Mouse (Mus musculus) kidney, adult 2 months (tissue): ENCODE measurements at regions not wholly inside any gene's neighbourhood (a gene's known extent, or its start where the extent isn't known, plus 50 kb on each side); places are given as distances from the start of the nearest gene placed in this dataset.
A peak's percentile ranks its signal among the peaks of the same experiment; 100 is the strongest.

Experiments
- DNase-seq: peaks from one replicate; pipeline ENCODE4 v3.0.0; 2021
- H3K27ac ChIP-seq: fragments of 200-500 bp; 2 replicates; pipeline ENCODE4 v1.5.1; 2012; ENCODE audit warnings: low read depth, low read length, control low read depth, inconsistent platforms; ENCODE audit not compliant: insufficient read depth
- H3K27me3 ChIP-seq: fragments of 200-500 bp; replicated peaks from 2 replicates; pipeline ENCODE4 v1.6.1; 2012; ENCODE audit warnings: mild to moderate bottlenecking, moderate library complexity, low read length, inconsistent platforms; ENCODE audit not compliant: control insufficient read depth, insufficient read depth
- H3K36me3 ChIP-seq: fragments of 200-500 bp; 2 replicates; pipeline ENCODE4 v1.6.1; 2012; ENCODE audit warnings: mild to moderate bottlenecking, moderate library complexity, low read length, inconsistent platforms; ENCODE audit not compliant: control insufficient read depth, insufficient read depth
- H3K4me1 ChIP-seq: fragments of 200-500 bp; 2 replicates; pipeline ENCODE4 v1.6.1; 2011; ENCODE audit warnings: low read length; ENCODE audit not compliant: control insufficient read depth, insufficient read depth
- H3K4me3 ChIP-seq: fragments of 200-500 bp; 2 replicates; pipeline ENCODE4 v1.5.1; 2011; ENCODE audit warnings: mild to moderate bottlenecking, low read depth, low read length, control low read depth; ENCODE audit not compliant: insufficient read depth
- CTCF ChIP-seq: fragments of 200-500 bp; conservative IDR thresholded peaks from 2 replicates; pipeline ENCODE4 v1.5.1; 2011; ENCODE audit warnings: low read depth, mild to moderate bottlenecking, control low read depth, low read length, moderate library complexity, mixed read lengths; ENCODE audit not compliant: insufficient read depth, insufficient read length
- POLR2A ChIP-seq: fragments of 200-500 bp; IDR thresholded peaks from one replicate; pipeline ENCODE4 v1.6.1; 2011; ENCODE audit warnings: low read depth, low read length, control low read depth
- WGBS: fragments of 180-500 bp; shearing (Covaris S2); methylation state at CpG from one replicate; pipeline ENCODE4 v1.1.7; 2018; 5-methylcytosine and 5-hydroxymethylcytosine counted together

DNA sequence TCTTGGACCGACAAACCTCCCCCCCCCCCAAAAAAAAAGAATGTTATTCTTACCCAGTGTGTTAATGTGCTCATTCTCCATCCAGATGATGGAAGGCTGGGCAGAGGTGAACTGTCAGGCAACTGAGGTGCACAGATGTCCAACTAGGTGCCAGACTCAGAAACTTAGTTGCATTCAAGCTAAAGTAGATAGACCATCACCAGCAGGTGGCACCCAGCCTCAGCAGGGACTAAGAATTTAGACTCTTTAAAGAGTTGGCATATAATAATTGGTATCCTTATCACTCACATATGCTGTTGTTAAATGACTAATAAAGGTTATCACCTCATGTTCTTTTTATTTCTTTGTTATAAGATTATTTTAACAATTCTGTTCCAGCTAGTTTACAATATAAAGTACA, 86.5 kb upstream of the Slc1a3 start:
- no peak overlapping the region for H3K4me3 ChIP-seq
- peak; percentile 32 for DNase-seq
- H3K27ac ChIP-seq: no peak overlapping the region
- TF ChIP-seq POLR2A (no peak), CTCF (peak; percentile 29; the same call in 1 of the 2 replicates)
- no peaks in the 10 kb centered on the region for H3K4me1 ChIP-seq
- 94% methylated on average over 1 of the region's 1 CpGs for WGBS
- H3K27me3 ChIP-seq: no peaks in the 10 kb centered on the region
- no peaks in the 10 kb centered on the region for H3K36me3 ChIP-seq

DNA sequence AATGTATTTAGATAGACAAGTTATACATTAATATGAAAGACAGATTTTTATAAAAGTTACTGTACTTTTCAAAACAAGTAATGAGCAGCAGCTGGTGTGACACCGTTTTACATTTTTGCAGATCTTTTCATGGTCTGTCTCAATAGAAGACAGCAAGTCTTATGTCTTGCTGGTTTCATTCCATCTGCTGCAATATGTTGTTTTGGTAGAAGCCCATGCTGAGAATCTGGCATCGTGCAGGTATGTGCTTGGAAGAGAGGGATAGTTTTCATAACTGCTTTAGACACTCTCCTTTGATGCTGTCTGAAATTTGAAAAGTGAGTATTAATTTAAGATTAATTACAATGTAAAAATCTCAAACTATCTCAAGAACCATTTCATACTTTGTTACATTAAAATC, 81.5 kb upstream of the Slc1a3 start:
- no peaks in the 10 kb centered on the region for H3K4me1 ChIP-seq
- H3K36me3 ChIP-seq: no peaks in the 10 kb centered on the region
- WGBS: 77% methylated on average over 2 of the region's 2 CpGs
- no peak overlapping the region for H3K4me3 ChIP-seq
- H3K27me3 ChIP-seq: no peaks in the 10 kb centered on the region; the same call in 1 of the 2 replicates
- no peak overlapping the region for H3K27ac ChIP-seq
- no peak for TF ChIP-seq CTCF
- no peak for TF ChIP-seq POLR2A
- DNase-seq: no peak

- TF ChIP-seq POLR2A: no peak
- TF ChIP-seq CTCF: no peak
- no peak for DNase-seq
Observed at GRCm38 (mm10) chr15:8789924-8790323, 79.4 kb upstream of the Slc1a3 start.

DNA sequence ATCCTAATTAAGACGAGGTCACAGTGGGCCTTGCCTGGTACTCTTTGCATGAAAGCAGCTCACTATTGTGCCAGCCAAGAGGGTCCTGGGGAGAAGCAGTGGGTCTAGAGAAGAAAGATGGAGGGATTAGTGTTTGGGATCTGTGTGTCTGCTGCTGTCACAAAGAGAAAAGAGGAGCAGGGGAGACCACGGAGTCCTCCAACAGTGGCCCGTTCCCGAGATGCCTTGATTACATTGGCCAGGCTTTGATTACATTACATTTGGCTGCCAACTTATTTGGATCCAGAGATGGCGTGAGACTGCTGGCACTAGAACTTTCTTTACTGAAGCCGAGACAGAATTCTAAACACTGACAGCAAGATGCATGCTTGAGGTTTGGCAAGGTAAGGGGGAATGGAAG, 78.4 kb upstream of the Slc1a3 start:
- no peaks in the 10 kb centered on the region; the same call in 1 of the 2 replicates for H3K27me3 ChIP-seq
- no peak overlapping the region for H3K4me3 ChIP-seq
- WGBS: 89% methylated on average over 6 of the region's 6 CpGs
- H3K36me3 ChIP-seq: no peaks in the 10 kb centered on the region
- TF ChIP-seq POLR2A: no peak
- no peak for TF ChIP-seq CTCF
- no peaks in the 10 kb centered on the region for H3K4me1 ChIP-seq
- H3K27ac ChIP-seq: no peak overlapping the region
- DNase-seq: no peak

More at GRCm38 (mm10) chr15:8789924-8790323, 79.4 kb upstream of the Slc1a3 start:
- Histone ChIP-seq H3K4me3 (no peak overlapping the region), H3K27me3 (no peaks in the 10 kb centered on the region; the same call in 1 of the 2 replicates), H3K4me1 (no peaks in the 10 kb centered on the region), H3K27ac (no peak overlapping the region), H3K36me3 (no peaks in the 10 kb centered on the region)

DNA sequence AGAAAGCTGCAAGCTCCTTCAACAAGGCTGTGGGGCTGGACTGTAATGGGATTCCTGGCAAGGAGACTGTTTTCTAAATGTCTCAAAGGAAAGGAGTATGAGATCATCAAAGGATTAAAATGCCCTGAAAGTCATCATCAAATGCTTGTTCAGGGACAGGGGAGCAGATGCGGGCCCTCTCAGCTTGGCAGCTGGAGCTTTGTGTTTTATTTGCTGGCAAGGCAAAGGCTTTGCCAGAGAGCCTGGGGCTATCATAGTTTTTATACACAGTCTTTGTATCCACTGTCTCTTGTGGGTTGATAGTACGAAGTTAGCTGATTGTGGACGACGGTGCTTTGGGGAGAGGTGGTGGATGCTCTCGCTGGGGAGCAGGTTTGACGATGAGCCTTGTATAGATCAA, 75.0 kb upstream of the Slc1a3 start:
- TF ChIP-seq POLR2A (no peak), CTCF (no peak)
- WGBS: 86% methylated on average over 6 of the region's 6 CpGs
- no peak for DNase-seq
- Histone ChIP-seq H3K27ac (no peak overlapping the region), H3K4me3 (no peak overlapping the region), H3K36me3 (no peaks in the 10 kb centered on the region), H3K27me3 (no peaks in the 10 kb centered on the region), H3K4me1 (no peaks in the 10 kb centered on the region)

GRCm38 (mm10) chr15:8783567-8783966, 73.0 kb upstream of the Slc1a3 start:
- Histone ChIP-seq H3K4me1 (no peaks in the 10 kb centered on the region), H3K36me3 (no peaks in the 10 kb centered on the region), H3K27me3 (no peaks in the 10 kb centered on the region), H3K4me3 (no peak overlapping the region), H3K27ac (no peak overlapping the region)
- WGBS: 75% methylated on average over 2 of the region's 2 CpGs
- no peak for DNase-seq
- TF ChIP-seq POLR2A (no peak), CTCF (no peak)

- Histone ChIP-seq H3K4me1 (no peaks in the 10 kb centered on the region), H3K27ac (no peak overlapping the region), H3K27me3 (no peaks in the 10 kb centered on the region), H3K36me3 (no peaks in the 10 kb centered on the region), H3K4me3 (no peak overlapping the region)
- no peak for TF ChIP-seq POLR2A
- TF ChIP-seq CTCF: no peak
- DNase-seq: no peak
- 43% methylated on average over 1 of the region's 1 CpGs for WGBS
Observed at GRCm38 (mm10) chr15:8783036-8783435, 72.5 kb upstream of the Slc1a3 start.

- Histone ChIP-seq H3K4me1 (no peaks in the 10 kb centered on the region), H3K36me3 (no peaks in the 10 kb centered on the region), H3K27ac (no peak overlapping the region), H3K27me3 (no peaks in the 10 kb centered on the region), H3K4me3 (no peak overlapping the region)
- TF ChIP-seq CTCF (no peak), POLR2A (no peak)
- DNase-seq: no peak
- 87% methylated on average over 10 of the region's 10 CpGs for WGBS
Observed at GRCm38 (mm10) chr15:8782131-8782507, 71.6 kb upstream of the Slc1a3 start.
